8 mouse cellular contexts compared by ENCODE assay signal in genomic region chr7:16875310-16875325, GRCm38 (mm10). TPM values are rescaled to one million over a fixed set of nuclear protein-coding genes. Genes with fewer than 3 reads are reported as not detected.
DNase-seq lines count a peak whose midpoint lies in the region; ATAC-seq lines count a peak whose summit lies in the region.

Gene Dact3, plus strand, starts transcription at chr7:16875317.

- no peaks in the 10 kb centered on the region; the same call in 1 of the 2 replicates for H3K36me3 ChIP-seq in embryonic facial prominence, embryonic 11.5 days (replicated peaks; ENCODE audit: control insufficient read depth, insufficient read depth, low read depth, low read length)
- H3K36me3 ChIP-seq in hindbrain, embryonic 13.5 days = peaks cover 20% of the 10 kb centered on the region
- no peaks in the 10 kb centered on the region for H3K36me3 ChIP-seq in liver, embryonic 15.5 days (replicated peaks)

- no peak for ATAC-seq in embryonic facial prominence, embryonic 11.5 days (replicated peaks; ENCODE audit: insufficient number of reproducible peaks, low FRiP score, low TSS enrichment, low read depth)
- no peak for ATAC-seq in hindbrain, embryonic 13.5 days (ENCODE audit: low FRiP score)
- ATAC-seq in liver, embryonic 15.5 days (ENCODE audit: insufficient read depth) = no peak

- H3K4me1 ChIP-seq in embryonic facial prominence, embryonic 11.5 days (ENCODE audit: control insufficient read depth, insufficient read depth, low read length) = peaks cover under 1% of the 10 kb centered on the region
- H3K4me1 ChIP-seq in hindbrain, embryonic 13.5 days (replicated peaks) = peaks cover 32% of the 10 kb centered on the region
- H3K4me1 ChIP-seq in liver, embryonic 15.5 days (replicated peaks) = peaks cover 28% of the 10 kb centered on the region

- peak within 1 kb of the TSS; percentile 90 for H3K9ac ChIP-seq in embryonic facial prominence, embryonic 11.5 days (replicated peaks; ENCODE audit: low read length)
- H3K9ac ChIP-seq in hindbrain, embryonic 13.5 days = peak within 1 kb of the TSS; percentile 90
- H3K9ac ChIP-seq in liver, embryonic 15.5 days = peak within 1 kb of the TSS; percentile 43

- peak within 1 kb of the TSS; percentile 71 for H3K4me2 ChIP-seq in embryonic facial prominence, embryonic 11.5 days (ENCODE audit: low read depth, low read length)
- H3K4me2 ChIP-seq in hindbrain, embryonic 13.5 days = peak within 1 kb of the TSS; percentile 79
- H3K4me2 ChIP-seq in liver, embryonic 15.5 days = peak within 1 kb of the TSS; percentile 93

- WGBS in embryonic facial prominence, embryonic 11.5 days = 0% methylated on average over 1 of the region's 1 CpGs
- WGBS in hindbrain, embryonic 13.5 days = 0% methylated on average over 1 of the region's 1 CpGs
- WGBS in liver, embryonic 15.5 days (ENCODE audit: insufficient replicate concordance) = 0% methylated on average over 1 of the region's 1 CpGs

- no peak for DNase-seq in layer of hippocampus, adult 18-20 months (ENCODE audit: low spot score in 2 of 2)
- no peak for DNase-seq in layer of hippocampus, adult 11-12 months (ENCODE audit: low spot score)
- no peak for DNase-seq in embryonic facial prominence, embryonic 11.5 days (ENCODE audit: low spot score)
- no peak for DNase-seq in thymus, postnatal 0 days (ENCODE audit: low spot score)
- DNase-seq in right cerebral cortex, postnatal 14 days = no peak
- no peak for DNase-seq in embryo, embryonic 10 days (ENCODE audit: low spot score)

- H3K27me3 ChIP-seq in embryonic facial prominence, embryonic 11.5 days (ENCODE audit: control insufficient read depth, insufficient read depth, low read length) = no peaks in the 10 kb centered on the region
- H3K27me3 ChIP-seq in hindbrain, embryonic 13.5 days = no peaks in the 10 kb centered on the region
- H3K27me3 ChIP-seq in liver, embryonic 15.5 days = peaks cover 30% of the 10 kb centered on the region

- H3K27ac ChIP-seq in embryonic facial prominence, embryonic 11.5 days (replicated peaks; ENCODE audit: low read depth, low read length) = peak within 1 kb of the TSS; percentile 94
- H3K27ac ChIP-seq in hindbrain, embryonic 13.5 days = peak within 1 kb of the TSS; percentile 91
- H3K27ac ChIP-seq in liver, embryonic 15.5 days (replicated peaks) = peak within 1 kb of the TSS; percentile 54

- H3K4me3 ChIP-seq in embryonic facial prominence, embryonic 11.5 days (ENCODE audit: low read depth, low read length) = peak within 1 kb of the TSS; percentile 89
- H3K4me3 ChIP-seq in hindbrain, embryonic 13.5 days = peak within 1 kb of the TSS; percentile 83
- peak within 1 kb of the TSS; percentile 62 for H3K4me3 ChIP-seq in liver, embryonic 15.5 days (replicated peaks)

- H3K9me3 ChIP-seq in embryonic facial prominence, embryonic 11.5 days (replicated peaks; ENCODE audit: control insufficient read depth, low read length) = no peaks in the 10 kb centered on the region
- H3K9me3 ChIP-seq in hindbrain, embryonic 13.5 days = no peaks in the 10 kb centered on the region
- H3K9me3 ChIP-seq in liver, embryonic 15.5 days (replicated peaks) = no peaks in the 10 kb centered on the region

RNA-seq across cellular contexts. Expression of gene Dact3, which starts in this region (rescaled TPM):
- total RNA-seq in layer of hippocampus, adult 18-20 months (2021) = 100 to 1,000 TPM; 173 to 175 TPM
- polyA plus RNA-seq in embryonic facial prominence, embryonic 11.5 days (2014; fragmentation: Nextera tagmentation; extraction: Ambion mirVana) = 11.5 and 12.2 TPM in 2 replicates
- 2.8 and 2.9 TPM in 2 replicates for polyA plus RNA-seq in hindbrain, embryonic 13.5 days (2015; fragmentation: Nextera tagmentation; extraction: Ambion mirVana)
- 0.14 and 0.17 TPM in 2 replicates for polyA plus RNA-seq in liver, embryonic 15.5 days (2015; fragmentation: Nextera tagmentation; extraction: Ambion mirVana)
- polyA plus RNA-seq in thymus, postnatal 0 days (2015; fragmentation: Nextera tagmentation; extraction: Ambion mirVana) = 0.13 and 0.18 TPM in 2 replicates
